Mouse (Mus musculus) layer of hippocampus, postnatal 10 days (tissue): Measurements from ENCODE around the gene Mlycd. TPM values are rescaled to one million over a fixed set of nuclear protein-coding genes. Genes with fewer than 3 reads are reported as not detected.
"Not testable (repeated sequence)": the region's sequence is repeated elsewhere in the genome, so short reads cannot be mapped to it uniquely, and the experiment has no call there.

Experiments used
- DNase-seq, 2 experiments: peaks; one replicate each; pipeline ENCODE4 v3.0.0; 2021; ENCODE audit warnings: low spot score in 2 of 2
- long read RNA-seq: library from polyadenylated mRNA; stranded (forward); transcript quantifications from one replicate; pipeline ENCODE4 v2.0.0, GENCODE M21; 2023
- total RNA-seq, 2 experiments: library from RNA; stranded (reverse); gene quantifications; 2 replicates each; pipeline ENCODE4 v1.2.3; 2021

Gene Mlycd
- 10 to 100 TPM; 20.3 to 22.3 TPM for total RNA-seq
- long read RNA-seq, transcript Mlycd-201 (5 exons, 2,128 nt): major isoform, 45 of 54 reads
- long read RNA-seq, partial matches to known transcripts: 4 of 54 reads
- long read RNA-seq, other reads (novel, unspliced or antisense): 4 of 54 reads

GRCm38 (mm10) chr8:119394524-119395026, at the start of gene Mlycd:
TSS of gene Mlycd (plus strand) at chr8:119394878.
- peak; percentile 89 to 93 for DNase-seq

- no peak for DNase-seq
Observed at GRCm38 (mm10) chr8:119345029-119345682, 49.5 kb upstream of the Mlycd start.

GRCm38 (mm10) chr8:119345683-119346075, 49.0 kb upstream of the Mlycd start:
- DNase-seq: no peak

GRCm38 (mm10) chr8:119351647-119352046, 43.0 kb upstream of the Mlycd start:
- no peak for DNase-seq

- DNase-seq: no peak
Observed at GRCm38 (mm10) chr8:119352977-119353658, 41.6 kb upstream of the Mlycd start.

- no peak for DNase-seq
Observed at GRCm38 (mm10) chr8:119353659-119354023, 41.0 kb upstream of the Mlycd start.

- not testable (repeated sequence) for DNase-seq
Observed at GRCm38 (mm10) chr8:119356631-119357030, 38.0 kb upstream of the Mlycd start.

GRCm38 (mm10) chr8:119358175-119358574, 36.5 kb upstream of the Mlycd start:
- no peak for DNase-seq

- DNase-seq: peak; percentile 64 to 68
Observed at GRCm38 (mm10) chr8:119358836-119359235, 35.8 kb upstream of the Mlycd start.

- DNase-seq: no peak
Observed at GRCm38 (mm10) chr8:119360686-119361295, 33.9 kb upstream of the Mlycd start.

GRCm38 (mm10) chr8:119374716-119375115, 20.0 kb upstream of the Mlycd start:
- DNase-seq: not testable (repeated sequence)

GRCm38 (mm10) chr8:119378476-119378875, 16.2 kb upstream of the Mlycd start:
- no peak for DNase-seq

GRCm38 (mm10) chr8:119380619-119381018, 14.1 kb upstream of the Mlycd start:
- DNase-seq: no peak

GRCm38 (mm10) chr8:119384478-119384877, 10.2 kb upstream of the Mlycd start:
- DNase-seq: peak; percentile 82 to 86

- DNase-seq: no peak
Observed at GRCm38 (mm10) chr8:119385854-119386253, 8.8 kb upstream of the Mlycd start.

GRCm38 (mm10) chr8:119386988-119387387, 7.7 kb upstream of the Mlycd start:
- DNase-seq: no peak

- DNase-seq: no peak
Observed at GRCm38 (mm10) chr8:119394097-119394496, 581 bp upstream of the Mlycd start.

GRCm38 (mm10) chr8:119395072-119395950, 633 bp downstream of the Mlycd start:
- DNase-seq: no peak

GRCm38 (mm10) chr8:119398558-119398957, 3.9 kb downstream of the Mlycd start:
- no peak for DNase-seq

GRCm38 (mm10) chr8:119399255-119399654, 4.6 kb downstream of the Mlycd start:
- no peak for DNase-seq

GRCm38 (mm10) chr8:119400122-119400671, 5.5 kb downstream of the Mlycd start:
- DNase-seq: no peak
